Mouse (Mus musculus): ENCODE measurements around the gene Syngr3.

The Syngr3 gene

DNA sequence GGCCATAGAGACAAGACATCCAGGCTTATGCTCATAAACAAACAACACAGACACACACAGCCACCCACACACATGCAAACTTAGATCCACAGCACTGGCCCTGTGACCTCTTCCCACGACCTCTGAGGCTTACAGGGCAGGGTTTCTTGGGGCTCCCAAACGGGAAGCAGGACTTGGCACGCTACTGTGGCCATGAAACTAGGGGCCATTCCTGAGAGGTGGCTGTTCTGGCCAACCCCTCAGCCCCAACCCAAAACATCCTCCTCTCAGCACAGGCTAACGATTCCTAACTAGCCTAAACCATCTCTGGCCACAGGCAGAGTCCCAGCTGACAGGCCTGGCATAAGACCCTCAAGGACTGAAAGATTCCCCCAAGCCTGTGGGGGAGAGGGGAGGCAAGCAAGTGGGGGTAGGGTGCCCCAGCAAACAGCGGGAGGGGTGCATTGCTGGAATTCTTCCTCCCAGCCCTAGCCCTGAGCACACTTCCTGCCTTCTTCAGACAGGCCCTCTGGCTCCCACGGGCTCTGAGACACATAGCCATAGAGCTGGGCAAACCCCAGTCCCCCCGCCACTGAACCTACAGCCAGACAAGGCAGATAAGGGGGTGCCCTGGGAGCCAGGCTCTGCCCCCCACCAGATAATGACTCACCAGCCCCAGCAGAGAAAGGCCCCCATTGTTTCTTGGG, 45.6 kb downstream of the Syngr3 start:
- DNase-seq, result peak; percentile 40

DNA sequence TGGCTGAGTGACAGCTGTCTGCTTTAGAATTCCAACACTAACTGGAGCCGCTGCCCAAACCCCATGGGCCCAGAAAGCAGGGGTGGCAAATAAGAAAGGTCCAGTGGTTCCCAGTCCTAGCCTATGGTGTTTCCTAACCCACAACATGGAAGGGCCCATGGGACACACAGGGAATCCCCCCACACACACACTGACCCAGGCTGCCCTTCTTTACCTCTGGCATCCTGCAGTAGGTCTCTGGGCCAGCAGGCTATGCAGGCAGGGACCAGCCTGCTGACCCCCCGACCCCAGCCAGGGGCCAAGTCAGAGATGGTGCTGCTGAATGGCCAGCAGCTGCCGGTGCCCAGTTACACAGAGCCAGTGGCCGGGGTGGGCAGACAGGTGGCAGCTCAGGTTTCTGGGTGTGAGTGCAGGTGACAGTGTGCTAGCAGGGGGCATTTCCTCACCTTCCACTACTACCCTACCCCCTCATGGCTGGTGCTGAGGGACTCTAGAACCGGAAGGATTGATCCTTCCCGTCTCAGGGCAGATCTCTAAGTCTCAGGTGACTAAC, 46.9 kb downstream of the Syngr3 start:
- DNase-seq, result no peak

DNA sequence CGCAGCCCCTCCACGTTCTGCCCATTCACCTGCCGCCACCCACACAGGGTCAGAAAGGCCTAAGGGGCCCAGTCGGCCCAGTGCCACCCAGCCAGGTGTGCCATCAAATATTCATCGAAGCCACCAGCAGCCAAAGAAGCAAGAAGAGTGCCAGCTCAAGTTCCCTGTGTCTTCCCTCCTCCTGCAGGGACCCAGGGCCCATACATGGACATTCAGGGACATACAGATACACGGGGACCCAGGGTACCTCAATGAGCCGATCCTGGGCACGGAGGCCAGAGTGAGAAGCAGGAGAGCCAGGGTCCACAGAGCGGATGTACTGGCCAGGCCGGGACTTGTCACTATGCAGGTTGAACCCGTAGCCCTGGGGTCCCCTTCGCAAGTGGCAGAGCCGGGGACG, 47.8 kb downstream of the Syngr3 start:
- DNase-seq, result no peak

DNA sequence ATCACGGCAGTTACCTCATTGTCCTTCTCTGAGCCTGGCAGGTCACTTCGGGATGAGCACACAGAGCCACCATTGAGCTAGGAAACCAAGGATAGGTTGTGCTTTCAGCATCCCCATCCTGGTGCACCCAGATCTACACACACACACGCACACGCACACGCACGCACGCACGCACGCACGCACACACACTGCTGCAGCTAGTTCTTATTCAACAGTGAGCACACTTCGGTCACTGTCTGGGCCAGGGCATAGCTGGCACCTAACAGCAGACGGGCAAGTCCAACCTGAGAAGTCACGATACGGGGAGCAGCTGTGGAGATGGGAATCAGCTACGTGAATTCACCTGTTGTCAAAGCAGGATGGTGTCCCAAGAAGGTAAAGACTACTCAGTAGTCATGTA, 49.2 kb downstream of the Syngr3 start:
- no peak for DNase-seq

DNA sequence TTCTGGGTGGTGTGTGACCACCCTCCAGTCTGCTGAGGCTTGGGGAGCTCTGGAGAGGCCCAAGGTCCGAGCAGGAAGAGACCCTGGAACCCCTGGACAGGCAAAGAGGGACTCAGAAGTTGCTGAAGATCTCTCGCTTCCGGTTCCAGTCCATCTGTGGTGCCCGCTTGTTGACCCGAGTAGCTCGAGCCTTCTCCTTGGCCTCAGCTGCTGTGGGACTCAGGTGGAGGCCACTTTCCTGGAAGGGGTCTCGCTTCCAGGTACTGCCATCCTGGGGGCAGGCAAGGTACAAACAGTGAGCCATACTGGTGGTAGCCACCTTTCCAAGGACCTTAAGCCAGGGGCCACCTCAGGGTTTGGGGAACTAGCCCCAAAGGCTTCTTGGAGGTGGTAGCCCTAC, 49.6 kb downstream of the Syngr3 start:
- DNase-seq, result no peak

DNA sequence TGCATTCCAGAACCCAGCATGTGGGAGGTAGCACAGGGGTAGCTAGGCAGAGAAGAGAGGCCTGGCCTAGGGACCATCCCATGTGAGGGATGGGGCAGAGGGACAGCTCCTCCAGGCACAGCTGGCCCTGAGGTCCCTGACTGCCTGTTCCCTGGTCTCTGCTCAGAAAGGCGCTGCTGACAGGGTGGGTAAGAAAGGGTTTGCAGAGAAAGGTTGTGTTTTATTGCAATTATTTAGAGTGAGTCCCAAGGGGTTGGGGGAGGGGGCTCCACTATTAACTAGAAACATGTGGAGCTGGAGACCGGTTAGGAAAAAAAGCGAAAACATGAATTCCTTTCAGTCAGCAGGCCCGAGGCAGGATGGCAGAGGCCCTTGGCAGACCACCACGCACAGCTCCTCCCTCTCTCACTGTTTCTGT, 50.2 kb downstream of the Syngr3 start:
- peak; percentile 77 for DNase-seq

DNA sequence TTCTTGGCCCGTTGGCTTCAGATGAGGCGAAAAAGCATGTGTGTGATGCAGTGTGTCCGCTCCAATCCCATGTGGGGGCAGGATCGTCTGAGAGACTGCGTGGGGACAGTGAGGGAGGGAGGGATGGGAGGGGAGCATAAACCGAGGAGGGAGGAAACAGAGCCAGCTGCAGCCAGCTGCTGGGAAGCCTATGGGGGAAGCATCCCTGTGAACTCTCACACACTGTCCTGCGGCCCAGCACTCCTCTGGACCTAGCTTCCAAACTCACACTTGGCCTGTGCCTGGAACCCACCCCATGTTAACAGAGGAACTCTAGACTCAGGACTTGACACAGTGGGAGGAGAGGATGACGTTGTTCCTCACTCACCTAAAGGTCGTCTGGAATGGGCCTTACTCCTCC, 50.9 kb downstream of the Syngr3 start:
- DNase-seq, result no peak

DNA sequence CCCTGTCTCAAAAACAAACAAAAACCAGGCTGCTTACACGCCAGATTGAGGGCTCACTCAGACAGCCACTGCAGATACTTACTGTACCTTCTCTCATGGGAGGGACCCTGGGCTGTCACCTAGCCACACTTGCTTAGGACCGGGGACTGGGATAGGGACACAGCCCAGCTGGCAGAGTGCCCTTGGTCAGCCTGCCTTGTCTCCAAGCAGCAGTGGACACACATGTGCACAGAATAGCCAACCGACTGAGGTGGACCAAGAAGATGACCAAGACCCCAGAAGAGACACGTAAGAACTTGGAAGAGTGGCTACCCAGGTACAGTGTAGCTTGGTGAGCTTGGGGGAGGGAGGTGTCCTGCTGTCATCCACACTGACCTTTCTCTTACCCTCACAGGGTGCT, 51.5 kb downstream of the Syngr3 start:
- no peak for DNase-seq

DNA sequence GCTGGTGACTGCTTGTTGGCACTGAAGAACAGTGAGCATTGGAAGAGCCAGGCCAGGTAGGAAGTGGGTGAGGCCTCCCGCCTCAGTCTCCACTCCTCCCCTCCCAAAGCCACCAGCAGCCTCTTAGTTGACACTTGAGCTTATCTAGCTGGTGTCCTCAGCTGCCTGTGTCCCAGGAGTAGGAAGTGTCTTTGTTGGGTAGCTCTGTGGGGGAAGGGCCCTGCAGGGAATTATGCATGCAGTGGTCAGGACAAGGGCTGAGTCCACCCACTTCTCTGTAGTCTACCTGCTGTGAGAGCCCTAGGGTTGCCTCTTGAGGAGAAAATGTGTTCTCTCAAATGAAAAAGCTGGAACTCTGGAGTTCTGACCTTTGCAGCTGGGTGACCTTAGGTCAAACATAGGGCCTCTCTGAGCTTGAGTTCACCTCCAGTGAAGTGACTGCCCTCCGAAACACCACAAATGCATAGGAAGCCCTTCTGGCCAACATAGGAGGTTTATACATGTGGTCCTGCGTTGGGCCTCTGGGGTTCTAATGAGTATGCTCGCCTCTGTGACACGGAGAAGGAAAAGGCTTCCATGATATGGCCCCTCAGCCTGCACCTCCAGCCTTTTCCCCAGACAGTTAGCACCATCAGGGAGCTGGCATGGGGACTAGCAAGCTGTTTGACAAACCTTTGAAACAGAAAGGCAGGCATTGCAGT, 52.8 kb downstream of the Syngr3 start:
- DNase-seq, result no peak

DNA sequence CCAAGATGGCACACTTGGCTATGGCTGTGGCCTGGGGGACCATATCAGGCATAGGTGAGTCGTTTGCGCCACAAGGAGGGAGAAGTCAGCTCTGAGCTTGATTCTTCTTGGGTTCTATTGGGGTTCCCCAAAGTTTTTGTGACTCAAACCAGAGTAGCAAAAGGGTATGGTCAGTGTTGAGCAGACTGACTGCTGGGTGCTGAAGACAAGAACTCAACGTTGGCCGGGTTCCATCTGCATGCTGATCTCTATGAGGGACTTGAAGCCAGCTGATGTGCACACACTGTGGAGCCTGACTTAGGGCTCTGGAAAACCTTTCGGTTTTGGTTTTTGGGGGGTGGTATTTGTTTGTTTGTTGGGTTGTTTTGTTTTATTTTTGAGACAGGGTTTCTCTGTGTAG, 54.1 kb downstream of the Syngr3 start:
- no peak for DNase-seq

Data from embryo, embryonic 11 days (tissue).